In genomic region chr9:60071620-60072263, GRCm38 (mm10) we compare ENCODE assay signal across 24 mouse cellular contexts.
DNase-seq lines count a peak whose midpoint lies in the region; ATAC-seq and TF ChIP-seq lines count a peak whose summit lies in the region.
"Had no signal": no experiment of that assay in that cellular context is flagged by ENCODE, and none has a peak within 500 bp of the region (broad histone marks: within the 10 kb centered on the region; RNA-seq: fewer than 3 reads in every experiment).

No protein-coding gene starts in this region.

- TF ChIP-seq CTCF in kidney, postnatal 0 days (IDR thresholded peaks at IDR 0.05; ENCODE audit: low read depth), result no peak

- intact Hi-C loops in left cerebral cortex, postnatal 14 days (cut with DNase I), result no loop called here

- H3K4me1 ChIP-seq in embryonic facial prominence, embryonic 14.5 days (ENCODE audit: control insufficient read depth, insufficient read depth, low read length), result 0 out of 2 replicates have a peak, but pooled peaks cover 6% of the 10 kb centered on the region
- peaks cover 19% of the 10 kb centered on the region for H3K4me1 ChIP-seq in embryonic facial prominence, embryonic 10.5 days
- H3K4me1 ChIP-seq in kidney, postnatal 0 days (replicated peaks; ENCODE audit: insufficient read depth, low read length), result no peaks in the 10 kb centered on the region
- H3K4me1 ChIP-seq in neural tube, embryonic 11.5 days (ENCODE audit: control insufficient read depth, insufficient read depth, low read length), result peaks cover 11% of the 10 kb centered on the region; the same call in 1 of the 2 replicates
- peaks cover 3% of the 10 kb centered on the region; the same call in 1 of the 2 replicates for H3K4me1 ChIP-seq in neural tube, embryonic 15.5 days
- H3K4me1 ChIP-seq: embryonic facial prominence, embryonic 15.5 days had no signal

- no peak overlapping the region for H3K4me3 ChIP-seq in embryonic facial prominence, embryonic 14.5 days (ENCODE audit: low read depth, low read length)
- H3K4me3 ChIP-seq in embryonic facial prominence, embryonic 10.5 days, result no peak overlapping the region
- H3K4me3 ChIP-seq in kidney, postnatal 0 days (replicated peaks; ENCODE audit: low read depth, low read length), result no peak overlapping the region
- no peak overlapping the region for H3K4me3 ChIP-seq in neural tube, embryonic 11.5 days (ENCODE audit: low read depth, low read length)
- no peak overlapping the region for H3K4me3 ChIP-seq in neural tube, embryonic 15.5 days (replicated peaks)
- H3K4me3 ChIP-seq: embryonic facial prominence, embryonic 15.5 days; erythroblast, embryonic 14.5 days; forebrain, embryonic 10.5 days; gastrocnemius, adult 2 months had no signal

- no peaks in the 10 kb centered on the region for H3K27me3 ChIP-seq in embryonic facial prominence, embryonic 14.5 days (replicated peaks; ENCODE audit: control insufficient read depth, insufficient read depth, low read length)
- no peaks in the 10 kb centered on the region for H3K27me3 ChIP-seq in embryonic facial prominence, embryonic 10.5 days (replicated peaks; ENCODE audit: low read depth, poor library complexity, severe bottlenecking)
- H3K27me3 ChIP-seq in kidney, postnatal 0 days (ENCODE audit: insufficient read depth, low read length), result no peaks in the 10 kb centered on the region
- no peaks in the 10 kb centered on the region for H3K27me3 ChIP-seq in neural tube, embryonic 11.5 days (ENCODE audit: control insufficient read depth, insufficient read depth, low read length)
- H3K27me3 ChIP-seq in neural tube, embryonic 15.5 days (replicated peaks), result no peaks in the 10 kb centered on the region
- H3K27me3 ChIP-seq: embryonic facial prominence, embryonic 15.5 days; Patski had no signal

- H3K36me3 ChIP-seq in embryonic facial prominence, embryonic 14.5 days (ENCODE audit: control insufficient read depth, insufficient read depth, low read length), result no peaks in the 10 kb centered on the region
- H3K36me3 ChIP-seq in embryonic facial prominence, embryonic 10.5 days (replicated peaks), result no peaks in the 10 kb centered on the region
- H3K36me3 ChIP-seq in kidney, postnatal 0 days (ENCODE audit: insufficient read depth, low read length), result no peaks in the 10 kb centered on the region
- H3K36me3 ChIP-seq in neural tube, embryonic 11.5 days (ENCODE audit: control insufficient read depth, insufficient read depth, low read length), result no peaks in the 10 kb centered on the region
- H3K36me3 ChIP-seq in neural tube, embryonic 15.5 days, result no peaks in the 10 kb centered on the region
- H3K36me3 ChIP-seq: embryonic facial prominence, embryonic 15.5 days; forebrain, embryonic 10.5 days had no signal

- no peak for DNase-seq in embryonic facial prominence, embryonic 14.5 days (ENCODE audit: low spot score)
- DNase-seq in embryonic facial prominence, embryonic 10.5 days (ENCODE audit: low spot score), result no peak
- DNase-seq in kidney, postnatal 0 days (ENCODE audit: low spot score), result peak; percentile 37
- no peak for DNase-seq in kidney, postnatal 25 days
- DNase-seq in neural tube, embryonic 11.5 days (ENCODE audit: low spot score), result peak; percentile 27
- DNase-seq in neural tube, embryonic 10.5 days (ENCODE audit: extremely low spot score, low spot score), result no peak
- no peak for DNase-seq in left cerebral cortex, postnatal 14 days (ENCODE audit: low spot score in 2 of 2)
- DNase-seq: adrenal gland, adult 2 months; adrenal gland, postnatal 36 days; cerebellum, adult 11 months; cerebellum, adult 8-10 months; cerebellum, postnatal 14 days; gastrocnemius, adult 2 months; gastrocnemius, postnatal 25 days; heart, postnatal 10 days; heart, postnatal 4 days had no signal

- no peaks in the 10 kb centered on the region for H3K9me3 ChIP-seq in embryonic facial prominence, embryonic 14.5 days (ENCODE audit: control insufficient read depth, low read length)
- no peaks in the 10 kb centered on the region for H3K9me3 ChIP-seq in embryonic facial prominence, embryonic 10.5 days
- no peaks in the 10 kb centered on the region for H3K9me3 ChIP-seq in kidney, postnatal 0 days (replicated peaks; ENCODE audit: low read length)
- no peaks in the 10 kb centered on the region for H3K9me3 ChIP-seq in neural tube, embryonic 11.5 days (ENCODE audit: control insufficient read depth, low read length)
- no peaks in the 10 kb centered on the region for H3K9me3 ChIP-seq in neural tube, embryonic 15.5 days (replicated peaks)
- H3K9me3 ChIP-seq: embryonic facial prominence, embryonic 15.5 days; forebrain, embryonic 10.5 days had no signal

- H3K4me2 ChIP-seq in embryonic facial prominence, embryonic 14.5 days (ENCODE audit: low read depth, low read length), result no peak overlapping the region
- no peak overlapping the region for H3K4me2 ChIP-seq in kidney, postnatal 0 days (ENCODE audit: low read length)
- no peak overlapping the region for H3K4me2 ChIP-seq in neural tube, embryonic 11.5 days (ENCODE audit: low read depth)
- H3K4me2 ChIP-seq in neural tube, embryonic 15.5 days, result no peak overlapping the region
- H3K4me2 ChIP-seq: embryonic facial prominence, embryonic 15.5 days had no signal

- H3K9ac ChIP-seq in embryonic facial prominence, embryonic 14.5 days (ENCODE audit: low read depth, low read length), result 0 out of 2 replicates have a peak overlapping the region, but pooled peaks have one; percentile 27
- H3K9ac ChIP-seq in kidney, postnatal 0 days (ENCODE audit: low read depth, low read length), result no peak overlapping the region
- H3K9ac ChIP-seq in neural tube, embryonic 11.5 days (ENCODE audit: low read length), result no peak overlapping the region
- no peak overlapping the region for H3K9ac ChIP-seq in neural tube, embryonic 15.5 days (replicated peaks)
- H3K9ac ChIP-seq: embryonic facial prominence, embryonic 15.5 days had no signal

- no peak for ATAC-seq in embryonic facial prominence, embryonic 14.5 days (ENCODE audit: low read depth)
- ATAC-seq in kidney, postnatal 0 days (replicated peaks; ENCODE audit: low FRiP score, low read depth), result no peak
- ATAC-seq in neural tube, embryonic 11.5 days (ENCODE audit: insufficient read depth, low FRiP score, low TSS enrichment), result no peak; the same call in 1 of the 2 replicates
- peak; percentile 73 for ATAC-seq in neural tube, embryonic 15.5 days (ENCODE audit: low FRiP score)
- ATAC-seq: activated CD4-positive, CD25-positive, alpha-beta regulatory T cell, adult 4 months; forebrain, embryonic 14.5 days; intestine, embryonic 16.5 days; Patski had no signal

- H3K27ac ChIP-seq in embryonic facial prominence, embryonic 14.5 days (replicated peaks; ENCODE audit: low read depth, low read length), result no peak overlapping the region
- no peak overlapping the region for H3K27ac ChIP-seq in embryonic facial prominence, embryonic 10.5 days (replicated peaks)
- H3K27ac ChIP-seq in kidney, postnatal 0 days, result no peak overlapping the region
- H3K27ac ChIP-seq in neural tube, embryonic 11.5 days (ENCODE audit: low read depth, low read length), result no peak overlapping the region
- no peak overlapping the region for H3K27ac ChIP-seq in neural tube, embryonic 15.5 days (replicated peaks)
- H3K27ac ChIP-seq: embryonic facial prominence, embryonic 15.5 days; forebrain, embryonic 10.5 days; gastrocnemius, adult 2 months had no signal

- WGBS in embryonic facial prominence, embryonic 14.5 days, result 59% methylated on average over 5 of the region's 5 CpGs
- 49% methylated on average over 5 of the region's 5 CpGs for WGBS in embryonic facial prominence, embryonic 10.5 days
- WGBS in kidney, postnatal 0 days, result 53% methylated on average over 5 of the region's 5 CpGs
- 34% methylated on average over 5 of the region's 5 CpGs for WGBS in neural tube, embryonic 11.5 days
- WGBS in neural tube, embryonic 15.5 days, result 14% methylated on average over 5 of the region's 5 CpGs

Comparison
In these comparisons a context has a peak if more than half of its experiments do, and no peak if none do; other contexts are left out.
1. DNase-seq: peak in kidney, postnatal 0 days (single experiment) and neural tube, embryonic 11.5 days (single experiment); none in embryonic facial prominence, embryonic 14.5 days (single experiment), embryonic facial prominence, embryonic 10.5 days (single experiment), kidney, postnatal 25 days (0 of 2), neural tube, embryonic 10.5 days (single experiment) and left cerebral cortex, postnatal 14 days (0 of 2).